Mouse (Mus musculus): ENCODE results near the gene Gm6401. TPM values are rescaled to one million over a fixed set of nuclear protein-coding genes. Genes with fewer than 3 reads are reported as not detected.

Gene Gm6401
- not detected for total RNA-seq (2023)

DNA sequence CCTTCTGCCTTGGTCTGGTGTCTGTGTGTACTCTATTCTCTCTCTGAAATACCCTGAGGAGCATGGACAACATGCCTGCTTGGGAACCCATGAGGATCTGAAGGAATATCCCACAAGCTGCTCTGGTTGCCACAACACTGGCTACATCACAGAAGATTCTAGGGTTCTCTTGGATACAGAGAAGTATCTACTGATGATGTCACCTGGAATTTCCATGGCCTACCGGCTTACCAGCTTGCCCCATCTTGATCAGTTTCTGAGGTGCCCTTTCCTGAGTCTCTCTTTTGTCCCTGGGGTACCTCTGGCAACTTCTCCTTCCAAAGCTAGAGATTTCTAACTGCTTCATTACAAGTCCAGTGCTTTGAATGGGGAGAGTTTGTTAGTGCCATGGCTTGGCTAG, at the start of gene Gm6401:
Gm6401 (minus strand) TSS at position 101 of the 400 bp plus-strand sequence.

DNA sequence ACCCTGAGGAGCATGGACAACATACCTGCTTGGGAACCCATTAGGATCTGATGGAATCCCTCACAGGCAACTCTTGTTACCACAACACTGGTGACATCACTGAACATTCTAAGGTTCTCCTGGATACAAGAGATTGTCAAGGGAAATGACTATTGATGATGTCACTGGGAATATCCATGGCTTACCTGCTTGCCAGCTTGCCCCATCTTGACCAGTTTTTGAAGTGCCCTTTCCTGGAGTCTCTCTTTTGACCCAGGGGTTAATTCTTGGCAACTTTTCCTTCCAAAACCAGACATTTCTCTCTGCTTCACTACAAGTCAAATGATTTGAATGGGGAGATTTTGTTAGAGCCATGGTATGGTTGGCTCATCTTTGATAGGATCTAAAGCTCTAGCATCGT, 15.5 kb upstream of the Gm6401 start, which contains the start of gene Gm3543:
Gm3543 (minus strand) TSS at position 101 of the 400 bp plus-strand sequence.

DNA sequence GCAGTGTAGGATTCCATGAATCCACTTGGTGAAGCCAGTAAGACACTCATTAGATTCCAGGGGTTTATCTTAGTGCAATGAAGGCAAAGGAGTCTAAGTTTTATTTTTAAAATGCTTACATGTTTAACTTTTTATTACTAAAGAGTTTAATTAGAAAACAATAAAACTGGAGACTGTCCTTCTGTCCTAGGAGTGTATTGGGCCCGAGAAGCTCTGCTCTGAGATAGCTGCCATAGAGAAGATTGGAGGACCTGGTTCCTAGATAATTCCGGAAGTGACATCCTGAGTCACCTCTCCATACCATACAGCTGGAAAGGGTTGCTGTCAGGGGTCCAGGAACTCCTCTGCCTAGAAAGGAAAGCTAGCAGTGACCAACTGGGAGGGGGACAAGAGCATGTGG, 24.0 kb downstream of the Gm6401 start, which contains the start of gene 1700024B05Rik:
1700024B05Rik (plus strand) TSS at position 301 of the 400 bp plus-strand sequence.

GRCm38 (mm10) chr14:41924649-41925048, 43.1 kb downstream of the Gm6401 start, which contains the start of gene 1700049E17Rik1:
TSS of gene 1700049E17Rik1 (plus strand) at chr14:41924949.

Other genes with a start within 250 kb of the Gm6401 start
- gene Gm7929, start 217.3 kb downstream of the Gm6401 start, total RNA-seq (2023) = not detected
- not detected for gene Gm47189, start 195.5 kb downstream of the Gm6401 start, total RNA-seq (2023)
- gene Gm7980, start 60.6 kb downstream of the Gm6401 start, total RNA-seq (2023) = not detected
- not detected for gene 1700049E17Rik1, start 43.0 kb downstream of the Gm6401 start, total RNA-seq (2023)
- gene 1700024B05Rik, start 23.9 kb downstream of the Gm6401 start, total RNA-seq (2023) = not detected
- gene Gm3543, start 15.4 kb upstream of the Gm6401 start, total RNA-seq (2023) = not detected
- not detected for gene Gm7951, start 149.4 kb upstream of the Gm6401 start, total RNA-seq (2023)
- not detected for gene Gm17027, start 194.7 kb upstream of the Gm6401 start, total RNA-seq (2023)
- not detected for gene Gm3573, start 222.9 kb upstream of the Gm6401 start, total RNA-seq (2023)